Mouse (Mus musculus): ENCODE results near the gene Fbxo2. TPM values are rescaled to one million over a fixed set of nuclear protein-coding genes. Genes with fewer than 3 reads are reported as not detected.

Gene Fbxo2
- total RNA-seq, 1 experiment from 2014 or later, result 0.27 TPM

DNA sequence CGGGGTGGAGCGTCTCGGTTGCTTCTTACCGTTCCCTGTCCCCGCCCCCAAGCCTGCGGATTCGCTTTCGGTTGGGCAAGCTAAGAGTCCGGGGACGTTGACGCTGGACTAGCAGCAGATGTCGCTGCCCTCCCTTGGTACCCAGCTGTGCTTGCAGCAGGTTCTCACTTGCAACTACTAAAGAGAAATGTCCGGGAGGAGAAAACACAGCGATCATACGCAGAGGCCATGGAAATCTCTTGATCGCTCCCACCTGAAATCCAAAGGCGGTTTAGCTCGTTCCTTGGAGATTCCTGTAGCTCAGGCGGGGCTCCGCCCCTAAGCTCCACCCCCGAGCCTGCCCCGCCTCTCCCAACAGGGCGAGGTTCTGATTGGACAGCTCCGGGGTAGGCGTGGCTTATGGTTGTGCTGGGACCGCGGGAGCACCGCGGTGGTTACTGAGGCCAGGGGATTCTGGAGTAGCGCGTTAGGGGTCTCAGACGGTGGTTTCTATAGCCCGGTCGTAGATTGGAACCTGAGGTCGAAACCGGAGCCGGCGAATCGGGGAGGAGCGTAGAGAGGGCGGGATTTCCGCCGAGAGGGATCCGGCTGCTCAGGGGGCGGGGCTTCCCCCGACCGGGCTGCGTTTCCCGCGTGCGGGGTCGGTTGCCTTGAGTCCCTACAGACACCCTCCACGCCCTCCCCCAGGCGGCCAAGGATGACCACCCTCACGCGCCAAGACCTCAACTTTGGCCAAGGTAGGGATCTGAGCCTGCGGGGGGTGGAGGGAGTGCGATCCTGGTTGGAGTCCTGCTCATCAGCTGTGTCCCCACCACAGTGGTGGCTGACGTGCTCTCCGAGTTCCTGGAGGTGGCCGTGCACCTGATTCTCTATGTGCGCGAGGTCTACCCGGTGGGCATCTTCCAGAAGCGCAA lies 20.1 kb upstream of the Fbxo2 start:
- peak; percentile 92 for ATAC-seq (replicated peaks; ENCODE audit: low read depth, poor library complexity, severe bottlenecking)

DNA sequence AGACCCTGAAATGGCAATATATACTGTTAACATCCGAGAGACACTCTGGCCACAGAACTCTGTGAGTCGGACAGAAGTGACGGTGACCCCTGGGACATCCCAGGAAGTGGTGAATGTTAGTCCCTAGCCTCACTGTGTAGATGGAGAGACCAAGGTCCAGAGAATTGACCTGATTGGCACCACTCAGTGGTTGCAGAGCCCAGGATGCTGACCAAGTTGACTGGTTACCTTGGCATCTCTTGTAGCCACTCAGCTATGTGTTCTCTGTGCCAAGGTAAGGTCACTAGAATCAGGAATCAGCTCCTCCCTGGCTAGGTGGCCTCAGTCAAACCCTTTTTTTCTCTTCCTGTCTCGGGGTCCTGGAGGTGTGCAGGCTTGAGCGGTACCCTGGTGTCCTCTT lies 16.7 kb upstream of the Fbxo2 start:
- no peak for ATAC-seq (replicated peaks; ENCODE audit: low read depth, poor library complexity, severe bottlenecking)

DNA sequence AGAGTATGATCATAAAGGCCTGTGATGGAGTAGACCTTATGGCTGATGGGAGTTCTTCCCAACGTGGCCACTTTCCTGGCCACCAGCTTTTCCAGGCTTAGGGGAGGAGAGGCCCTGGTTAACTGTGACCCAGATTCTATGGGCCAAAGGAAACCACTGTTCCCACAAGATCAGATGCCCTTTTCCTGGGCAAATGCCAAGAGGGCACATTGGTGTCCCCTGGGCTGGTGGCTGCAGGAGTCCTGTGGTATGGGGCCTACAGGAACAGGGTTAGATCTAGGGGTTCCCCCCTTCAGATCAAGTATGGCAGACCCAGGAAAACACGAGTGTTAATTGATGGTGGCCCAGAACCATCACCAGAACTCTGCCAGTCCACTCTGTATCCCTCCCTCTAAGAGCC lies 12.7 kb upstream of the Fbxo2 start:
- ATAC-seq (replicated peaks; ENCODE audit: low read depth, poor library complexity, severe bottlenecking), result no peak

DNA sequence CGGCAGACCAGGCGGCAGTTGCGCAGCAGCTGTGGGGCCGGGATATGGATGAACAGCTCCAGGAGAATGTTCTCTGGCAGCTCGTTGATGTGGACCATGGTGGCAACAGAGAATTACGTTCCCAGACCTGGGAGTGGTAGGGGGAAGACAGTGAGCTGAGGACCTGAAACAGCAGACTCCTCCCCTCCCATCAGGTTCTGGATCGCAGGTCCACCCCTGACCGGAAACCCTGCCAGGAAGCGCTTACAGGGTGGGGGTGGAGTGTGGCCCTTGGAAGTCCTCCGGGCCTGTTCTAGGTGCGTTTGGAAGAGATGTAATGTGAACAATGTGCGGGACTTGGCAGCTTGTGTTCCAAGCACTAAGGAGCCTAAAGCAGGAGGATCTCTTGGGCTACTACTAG lies 10.9 kb upstream of the Fbxo2 start:
- ATAC-seq (replicated peaks; ENCODE audit: low read depth, poor library complexity, severe bottlenecking), result no peak

DNA sequence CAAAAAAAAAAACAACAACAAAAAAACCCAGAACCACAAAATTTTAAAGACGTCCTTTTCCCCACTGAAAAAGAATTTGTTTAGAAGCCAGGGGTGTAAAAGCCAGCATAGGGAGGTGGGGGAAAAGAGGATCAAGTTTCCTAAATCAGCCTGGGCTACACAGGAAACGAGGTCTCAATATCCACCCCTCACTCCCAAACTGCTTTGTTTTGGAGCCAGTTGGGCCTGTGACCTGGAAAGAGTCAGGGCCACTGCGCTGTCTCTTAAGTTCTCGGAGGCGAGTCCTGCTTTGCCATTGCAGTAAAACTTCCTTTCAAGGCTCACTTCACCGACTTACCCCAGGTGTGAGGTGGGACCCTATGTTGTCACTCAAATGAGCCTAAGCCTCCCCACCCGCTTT lies 10.2 kb upstream of the Fbxo2 start:
- ATAC-seq (replicated peaks; ENCODE audit: low read depth, poor library complexity, severe bottlenecking), result no peak

DNA sequence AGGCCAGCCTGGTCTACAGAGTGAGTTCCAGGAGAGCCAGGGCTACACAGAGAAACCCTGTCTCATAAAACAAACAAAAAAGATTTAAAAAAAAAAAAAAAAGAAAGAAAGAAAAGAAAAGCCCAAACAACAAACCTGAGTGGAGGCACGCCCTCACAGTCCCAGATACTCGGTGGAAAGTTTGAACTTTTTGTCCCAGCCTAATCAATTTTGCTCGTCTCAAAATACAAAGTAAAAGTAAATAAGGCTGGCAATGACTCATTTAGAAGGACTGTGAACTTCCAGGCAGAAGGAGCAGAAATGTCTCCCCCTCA lies 9.5 kb upstream of the Fbxo2 start:
- no peak for ATAC-seq (replicated peaks; ENCODE audit: low read depth, poor library complexity, severe bottlenecking)

DNA sequence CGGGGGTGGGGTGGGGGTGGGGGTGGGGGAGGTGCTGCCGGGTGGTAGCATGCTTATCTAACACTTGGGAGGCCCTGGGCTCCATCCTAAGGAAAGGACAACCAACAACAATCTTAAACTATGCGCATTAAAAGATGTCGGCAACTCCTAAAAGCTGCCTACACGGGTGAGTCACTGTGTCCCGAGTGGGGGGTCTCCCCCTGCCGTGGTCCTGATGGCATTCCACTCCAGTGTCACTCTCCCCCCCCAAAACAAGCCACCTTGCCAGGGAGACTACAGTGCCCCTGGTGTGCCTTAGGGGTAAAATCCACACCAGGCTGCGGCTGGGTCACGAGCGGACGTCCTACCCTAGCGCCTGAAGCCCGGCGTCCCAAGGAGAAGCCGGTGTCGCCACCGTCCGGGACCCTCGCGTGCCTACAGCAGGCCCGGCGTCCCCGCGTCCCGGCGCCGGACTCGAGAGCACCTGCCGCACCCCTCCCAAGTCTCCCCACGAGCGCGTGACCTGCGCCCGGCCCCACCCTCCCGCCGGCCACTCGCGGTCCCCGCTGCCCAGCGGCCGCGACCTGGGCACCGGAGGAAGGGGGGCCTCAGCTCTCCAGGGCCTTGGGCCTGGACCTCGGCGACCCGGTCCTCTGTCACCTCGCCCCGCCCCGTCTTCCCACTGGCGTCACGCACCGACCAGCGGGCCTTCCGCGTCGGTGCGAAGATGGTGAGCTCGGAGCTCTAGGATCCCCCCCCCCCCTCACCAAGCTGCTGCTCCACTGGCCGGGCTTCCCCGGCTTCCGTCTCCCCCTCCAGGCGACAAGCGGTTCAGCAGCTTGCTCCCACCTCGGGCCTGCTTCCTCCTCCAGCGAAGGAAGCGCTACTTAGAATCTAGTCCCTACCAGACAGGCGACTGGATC lies 8.9 kb upstream of the Fbxo2 start, which contains the start of gene Fbxo6:
Fbxo6 (minus strand) TSS at position 874 of the 902 bp plus-strand sequence.
- peak; percentile 96 for ATAC-seq (replicated peaks; ENCODE audit: low read depth, poor library complexity, severe bottlenecking)

DNA sequence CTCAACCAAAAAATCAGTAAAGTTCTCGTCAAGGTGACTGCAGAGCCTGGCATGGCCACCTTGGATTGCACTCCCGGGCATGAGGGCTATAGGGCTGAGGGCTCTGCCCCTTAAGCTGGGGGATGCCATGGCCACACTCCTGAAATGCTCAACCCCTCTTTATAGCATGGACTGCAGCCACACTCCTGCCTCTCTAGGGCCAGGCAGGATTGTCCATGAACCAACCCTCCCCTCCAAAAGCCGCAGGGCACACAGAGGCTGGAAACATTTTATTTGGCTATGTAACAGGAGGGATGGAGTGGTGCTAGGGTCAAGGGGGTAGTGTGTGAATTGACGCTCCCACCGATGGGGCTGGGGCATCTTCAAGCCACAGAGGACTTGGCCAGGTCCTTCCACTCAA lies 7.9 kb upstream of the Fbxo2 start:
- no peak for ATAC-seq (replicated peaks; ENCODE audit: low read depth, poor library complexity, severe bottlenecking)

DNA sequence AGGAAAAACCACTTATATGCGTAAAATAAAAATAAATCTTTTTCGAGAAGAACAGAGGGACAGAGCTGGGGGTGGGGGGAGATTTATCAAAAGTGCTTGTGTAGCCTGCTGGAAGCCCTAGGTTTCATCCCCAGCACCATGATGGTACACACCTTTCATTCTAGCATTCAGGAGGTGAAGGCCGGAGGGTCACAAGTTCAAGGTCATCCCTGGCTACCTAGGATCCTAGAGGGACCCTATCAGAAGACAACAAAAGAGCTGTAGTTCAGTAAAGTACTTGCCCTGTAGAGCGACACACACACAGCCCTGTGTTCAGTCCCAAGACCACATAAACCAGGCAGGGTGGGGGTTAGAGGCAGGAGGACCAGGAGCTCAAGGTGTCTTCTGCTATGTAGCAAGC lies 6.4 kb upstream of the Fbxo2 start:
- ATAC-seq (replicated peaks; ENCODE audit: low read depth, poor library complexity, severe bottlenecking), result no peak

DNA sequence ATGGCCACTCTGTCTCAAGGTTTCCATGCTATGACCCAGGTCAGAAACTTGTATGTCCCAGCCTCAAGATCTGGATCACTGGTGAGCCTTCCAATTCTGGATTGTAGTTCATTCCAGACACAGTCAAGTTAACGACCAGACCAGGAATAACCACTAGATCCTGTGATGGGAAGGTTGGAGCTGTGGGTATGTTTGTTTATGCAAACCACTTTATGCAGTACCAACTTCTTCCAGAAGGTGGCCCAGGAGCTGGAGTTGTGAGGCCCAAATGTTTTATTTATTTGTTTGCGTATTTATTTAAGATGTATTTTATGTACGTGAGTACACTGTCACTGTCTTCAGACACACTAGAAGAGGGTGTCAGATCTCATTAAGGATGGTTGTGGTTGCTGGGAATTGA lies 5.4 kb upstream of the Fbxo2 start:
- ATAC-seq (replicated peaks; ENCODE audit: low read depth, poor library complexity, severe bottlenecking), result no peak

DNA sequence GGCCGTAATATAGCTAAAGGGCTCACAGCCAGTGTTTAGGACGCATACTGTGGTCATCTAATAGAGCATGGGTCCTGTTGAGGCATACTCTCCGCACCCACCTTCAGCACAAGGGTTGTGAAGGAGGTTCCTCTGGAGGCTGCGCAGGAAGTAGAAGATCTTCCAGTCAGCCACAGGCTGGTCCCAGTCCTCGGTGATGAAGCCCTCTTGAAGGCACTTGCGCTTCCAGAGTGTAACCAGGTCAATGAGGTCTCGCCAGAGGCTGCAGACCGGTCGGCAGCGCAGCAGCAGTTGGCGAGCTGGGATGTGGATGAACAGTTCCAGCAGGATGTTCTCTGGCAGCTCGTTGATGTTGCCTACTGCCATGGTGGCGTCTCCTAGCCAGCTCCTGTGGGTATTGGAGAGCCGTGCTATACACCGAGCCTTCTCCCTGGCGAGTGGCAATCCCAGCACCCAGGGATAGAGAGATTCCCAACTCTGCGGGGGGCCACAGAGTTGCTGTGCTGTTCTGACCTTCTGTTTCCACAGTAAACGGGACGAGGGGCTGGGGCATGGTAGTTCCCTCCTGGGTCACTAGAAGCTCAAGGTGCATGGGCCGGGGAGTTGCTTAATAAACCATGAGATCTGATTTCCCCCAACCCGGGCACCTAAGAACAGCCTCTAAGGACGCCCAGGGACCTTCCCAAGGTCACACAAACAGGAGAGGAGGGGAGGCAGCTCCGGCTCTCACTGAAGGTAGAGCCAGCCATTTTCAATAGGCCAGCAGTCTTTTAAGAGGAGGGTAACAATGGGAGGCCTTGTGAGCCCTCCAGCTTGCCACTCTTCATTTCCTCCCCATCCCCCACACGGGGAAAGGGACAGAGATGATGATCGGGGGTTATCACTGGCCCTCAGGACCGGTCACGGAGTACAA lies 1.7 kb upstream of the Fbxo2 start:
- ATAC-seq (replicated peaks; ENCODE audit: low read depth, poor library complexity, severe bottlenecking), result no peak

DNA sequence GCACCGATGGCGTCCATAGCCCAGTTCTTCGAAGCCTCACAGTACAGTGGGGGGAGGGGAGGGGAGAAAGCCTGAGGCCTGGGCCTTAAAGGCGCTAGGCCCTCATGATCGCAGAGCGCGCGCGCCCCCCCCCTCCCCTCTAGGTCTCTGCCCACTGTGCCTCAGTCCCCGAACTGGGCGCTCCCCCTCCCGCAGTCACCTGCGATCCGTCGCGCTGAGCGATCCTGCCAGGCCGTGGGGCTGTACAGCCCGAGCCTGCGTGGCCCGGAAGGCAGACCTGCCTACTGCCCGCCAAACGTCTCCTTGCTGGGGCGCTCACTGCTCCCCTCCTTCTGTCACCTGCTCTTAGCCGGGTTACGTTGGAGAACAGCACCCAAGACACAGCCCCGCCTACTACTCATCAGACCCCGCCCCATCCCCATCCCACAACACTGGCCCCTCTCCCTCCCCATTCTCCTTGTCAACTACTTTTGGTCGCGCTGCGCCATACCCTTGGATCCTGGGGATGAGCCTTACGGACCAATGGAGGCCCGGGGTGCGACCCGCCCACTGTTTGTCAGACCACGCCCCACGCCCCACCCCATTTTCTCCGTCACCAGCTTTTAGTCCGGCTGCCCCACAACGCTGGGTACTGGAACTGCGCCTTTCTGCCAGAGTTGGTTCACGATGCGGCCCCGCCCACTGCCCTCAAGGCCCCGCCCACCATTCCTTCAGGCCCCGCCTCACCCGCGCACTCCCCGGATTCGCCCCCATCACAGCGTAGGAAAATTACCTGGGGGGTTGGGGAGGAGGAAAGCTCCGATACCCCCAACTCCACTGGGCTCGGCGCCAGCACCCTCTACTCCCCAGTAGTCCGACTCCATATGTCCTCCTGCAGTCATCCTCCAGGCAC lies 631 bp upstream of the Fbxo2 start:
- peak; percentile 76 for ATAC-seq (replicated peaks; ENCODE audit: low read depth, poor library complexity, severe bottlenecking)

DNA sequence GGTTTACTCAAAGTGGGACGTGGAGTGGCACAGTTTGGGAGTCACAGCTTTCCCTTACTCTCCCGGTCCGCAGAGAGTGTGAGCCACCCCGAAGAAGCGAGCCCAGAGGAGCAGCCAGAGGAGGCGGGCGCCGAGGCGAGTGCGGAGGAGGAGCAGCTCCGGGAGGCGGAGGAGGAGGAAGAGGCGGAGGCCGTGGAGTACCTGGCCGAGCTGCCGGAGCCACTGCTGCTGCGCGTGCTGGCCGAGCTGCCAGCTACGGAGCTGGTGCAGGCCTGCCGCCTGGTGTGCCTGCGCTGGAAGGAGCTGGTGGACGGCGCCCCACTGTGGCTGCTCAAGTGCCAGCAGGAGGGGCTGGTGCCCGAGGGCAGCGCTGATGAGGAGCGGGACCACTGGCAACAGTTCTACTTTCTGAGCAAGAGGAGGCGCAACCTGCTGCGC lies 3.6 kb downstream of the Fbxo2 start:
- peak; percentile 61 for ATAC-seq (replicated peaks; ENCODE audit: low read depth, poor library complexity, severe bottlenecking)

DNA sequence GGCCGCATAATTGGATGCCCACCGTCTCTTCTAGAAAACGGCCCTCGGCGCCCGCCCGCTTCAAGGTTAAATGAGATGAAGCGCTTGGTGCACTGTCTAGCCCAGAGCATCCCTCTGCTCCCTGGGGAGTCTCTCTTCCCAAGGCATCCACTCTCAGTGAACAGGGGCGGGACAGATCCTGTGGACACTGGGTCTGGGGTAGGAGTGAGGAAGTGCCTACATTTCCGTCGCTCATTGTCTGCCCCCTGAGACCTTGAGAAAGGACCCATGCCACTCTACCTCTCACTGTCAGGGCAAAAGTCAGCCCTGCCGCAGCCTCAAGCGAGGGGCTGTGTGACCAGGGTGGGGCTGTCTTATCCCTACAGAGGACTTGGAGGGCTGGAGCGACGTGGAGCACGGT lies 4.0 kb downstream of the Fbxo2 start:
- no peak for ATAC-seq (replicated peaks; ENCODE audit: low read depth, poor library complexity, severe bottlenecking)

DNA sequence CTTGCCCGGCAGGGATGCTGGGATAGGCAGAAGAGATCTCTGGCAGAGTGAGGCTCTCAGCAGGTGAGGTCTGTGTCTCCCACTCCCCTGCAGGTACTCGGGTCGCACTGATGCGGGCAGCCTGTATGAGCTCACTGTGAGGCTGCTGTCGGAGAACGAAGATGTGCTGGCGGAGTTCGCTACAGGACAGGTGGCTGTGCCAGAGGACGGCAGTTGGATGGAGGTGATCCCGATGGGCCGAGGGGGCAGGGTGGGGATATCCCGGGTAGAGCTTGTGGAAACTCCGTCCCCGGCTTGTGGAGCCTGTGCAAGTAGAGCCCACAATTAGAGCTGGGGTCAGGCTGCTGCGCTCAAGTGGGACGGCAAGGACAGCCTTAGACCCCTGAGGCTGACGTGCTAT lies 5.1 kb downstream of the Fbxo2 start:
- ATAC-seq (replicated peaks; ENCODE audit: low read depth, poor library complexity, severe bottlenecking), result no peak

DNA sequence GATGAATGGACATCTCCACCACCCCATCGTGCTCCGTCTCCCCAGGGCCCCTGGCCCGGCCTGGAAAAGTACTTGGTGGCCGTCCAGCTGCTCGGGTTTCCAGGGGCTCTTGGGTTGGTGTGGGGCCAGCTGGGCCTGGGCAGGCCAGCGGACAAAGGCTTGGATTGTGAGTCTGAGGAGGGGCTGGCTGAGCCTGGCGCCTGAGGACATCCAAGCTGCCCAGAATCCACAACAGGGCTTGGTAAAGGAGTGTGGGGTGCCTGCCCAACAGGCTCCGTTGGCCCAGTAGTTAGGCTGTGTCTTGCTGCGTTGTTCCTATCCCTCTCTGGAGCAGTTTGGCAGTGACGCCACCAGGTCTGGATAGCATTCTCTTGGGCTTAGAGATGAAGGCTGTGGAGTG lies 6.0 kb downstream of the Fbxo2 start:
- no peak for ATAC-seq (replicated peaks; ENCODE audit: low read depth, poor library complexity, severe bottlenecking)

DNA sequence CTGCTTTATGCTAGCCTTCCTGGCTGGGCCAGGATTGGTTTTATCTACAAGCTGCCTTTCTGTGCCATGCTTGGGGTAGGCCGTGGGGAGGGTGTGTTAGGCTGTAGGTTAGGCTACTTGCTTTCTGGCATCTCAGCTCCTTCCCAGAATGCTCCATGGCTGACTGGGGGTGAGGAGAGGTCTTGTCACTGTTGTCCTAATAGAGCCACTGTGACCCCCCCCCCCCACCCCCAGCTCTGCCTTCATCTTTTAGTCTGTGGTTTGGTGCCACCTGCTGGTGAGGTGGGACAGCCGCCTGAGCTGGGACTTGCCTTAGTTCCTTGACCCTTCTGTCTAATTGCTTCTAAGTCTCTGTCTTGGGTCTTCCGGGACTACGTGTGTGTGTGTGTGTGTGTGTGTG lies 6.6 kb downstream of the Fbxo2 start:
- ATAC-seq (replicated peaks; ENCODE audit: low read depth, poor library complexity, severe bottlenecking), result no peak

DNA sequence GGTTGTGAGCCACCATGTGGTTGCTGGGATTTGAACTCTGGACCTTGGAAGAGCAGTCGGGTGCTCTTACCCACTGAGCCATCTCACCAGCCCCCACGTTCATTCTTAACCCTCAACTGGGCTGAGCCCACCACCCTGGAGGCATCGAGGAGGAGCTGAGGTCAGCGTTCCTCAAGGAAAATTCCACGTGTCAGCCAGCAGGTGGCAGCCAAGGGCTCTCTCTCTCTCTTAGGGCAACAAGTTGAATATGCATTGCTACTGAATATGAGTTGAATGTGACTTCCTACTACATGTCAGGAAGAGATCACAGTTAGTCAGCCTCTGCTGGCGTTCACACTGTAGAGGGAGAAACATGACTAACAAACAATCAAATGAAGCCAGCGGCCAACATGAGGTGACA lies 7.9 kb downstream of the Fbxo2 start:
- peak; percentile 40 for ATAC-seq (replicated peaks; ENCODE audit: low read depth, poor library complexity, severe bottlenecking)

DNA sequence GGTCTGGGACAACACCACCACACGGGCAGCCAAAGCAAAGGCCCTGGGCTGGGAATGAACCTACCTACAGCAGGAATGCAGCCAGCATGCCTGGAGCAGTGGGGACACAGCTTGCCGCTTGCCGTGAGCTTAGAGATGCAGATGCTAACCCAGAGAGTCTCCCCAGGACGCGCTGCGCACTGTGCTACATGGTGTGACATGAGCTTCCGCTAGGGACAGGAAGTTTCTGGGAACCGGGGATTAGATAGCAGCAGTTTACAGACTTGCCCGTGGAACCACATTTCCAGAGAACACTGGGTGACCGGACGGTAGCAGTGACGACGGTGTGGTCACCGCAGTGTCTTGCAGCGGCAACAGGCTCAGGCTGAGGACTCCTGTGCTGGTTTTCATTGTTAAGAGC lies 9.2 kb downstream of the Fbxo2 start:
- peak; percentile 48 for ATAC-seq (replicated peaks; ENCODE audit: low read depth, poor library complexity, severe bottlenecking)

Measured in common myeloid progenitor, adult 5-6 weeks (primary cell).